Mouse (Mus musculus) stomach, embryonic 15.5 days (tissue): ENCODE measurements around the gene Gm11172. TPM values are rescaled to one million over a fixed set of nuclear protein-coding genes. Genes with fewer than 3 reads are reported as not detected.

Source experiments
- ATAC-seq: fragments of 200-750 bp; cut with Nextera tagmentation; 2 replicates; pipeline ENCODE4 v1.8.0; 2017; ENCODE audit warnings: low read depth, moderate number of reproducible peaks, moderate TSS enrichment; ENCODE audit not compliant: insufficient read depth, low FRiP score
- H3K27ac ChIP-seq: fragments of 300-500 bp; sonication (generic); 2 replicates; pipeline ENCODE4 v1.5.1; 2015; ENCODE audit warnings: mild to moderate bottlenecking, inconsistent platforms
- H3K27me3 ChIP-seq: fragments of 300-500 bp; sonication (generic); replicated peaks from 2 replicates; pipeline ENCODE4 v1.6.1; 2015; ENCODE audit warnings: inconsistent platforms
- H3K36me3 ChIP-seq: fragments of 300-500 bp; sonication (generic); 2 replicates; pipeline ENCODE4 v1.6.1; 2015; ENCODE audit warnings: inconsistent platforms
- H3K4me1 ChIP-seq: fragments of 300-500 bp; sonication (generic); 2 replicates; pipeline ENCODE4 v1.6.1; 2015; ENCODE audit warnings: inconsistent platforms
- H3K4me2 ChIP-seq: fragments of 300-500 bp; sonication (generic); 2 replicates; pipeline ENCODE4 v1.6.1; 2015; ENCODE audit warnings: mild to moderate bottlenecking, inconsistent platforms
- H3K4me3 ChIP-seq: fragments of 300-500 bp; sonication (generic); replicated peaks from 2 replicates; pipeline ENCODE4 v1.5.1; 2015; ENCODE audit warnings: inconsistent platforms
- H3K9ac ChIP-seq: fragments of 300-500 bp; sonication (generic); 2 replicates; pipeline ENCODE4 v1.6.1; 2015; ENCODE audit warnings: inconsistent platforms
- H3K9me3 ChIP-seq: fragments of 300-500 bp; sonication (generic); 2 replicates; pipeline ENCODE4 v1.6.1; 2016; ENCODE audit warnings: inconsistent platforms
- WGBS: fragments of 180-500 bp; shearing (Covaris S2); methylation state at CpG from one replicate; pipeline ENCODE4 v1.1.7; 2015; 5-methylcytosine and 5-hydroxymethylcytosine counted together
- polyA plus RNA-seq: library from polyadenylated mRNA; unstranded; fragments of >200 nt; fragmentation: Nextera tagmentation; extraction: Ambion mirVana; gene quantifications from 2 replicates; pipeline ENCODE4 v1.2.1, GENCODE M21; 2015

Gm11172 gene
- polyA plus RNA-seq: not detected in 2 replicates

DNA sequence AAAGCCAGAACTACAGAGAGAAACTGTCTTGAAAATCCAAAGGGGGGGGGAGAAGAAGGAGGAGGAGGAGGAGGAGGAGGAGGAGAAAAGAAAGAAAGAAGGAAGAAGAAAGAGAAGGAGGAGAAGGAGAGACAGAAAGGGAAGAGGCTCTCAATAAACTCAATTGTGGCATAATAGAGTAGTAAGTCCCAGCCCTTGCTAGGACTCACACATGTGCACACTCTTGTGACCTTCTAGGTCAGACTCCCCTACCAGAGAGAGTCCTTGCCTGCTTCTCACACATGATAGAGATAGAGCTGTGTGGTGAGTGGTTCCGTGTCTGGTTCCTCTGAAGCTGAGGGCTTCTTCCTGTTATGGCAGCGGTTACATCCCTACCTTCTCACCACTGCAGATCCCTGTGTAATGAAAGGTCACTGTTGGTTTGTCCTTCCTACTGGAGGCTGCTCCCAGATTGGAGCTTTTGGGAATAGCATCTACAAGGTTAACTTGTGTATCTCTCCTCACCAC is at the start of gene Gm11172:
Gm11172 (plus strand) TSS at position 51 of the 507 bp plus-strand sequence.
- no peak within 1 kb of the TSS for H3K4me3 ChIP-seq
- no peak within 1 kb of the TSS for H3K27ac ChIP-seq
- H3K9ac ChIP-seq: no peak within 1 kb of the TSS
- ATAC-seq: no peak
- no peaks in the 10 kb centered on the region for H3K36me3 ChIP-seq
- H3K27me3 ChIP-seq: no peaks in the 10 kb centered on the region
- H3K4me2 ChIP-seq: no peak within 1 kb of the TSS
- WGBS: 83% methylated on average over 2 of the region's 2 CpGs
- H3K9me3 ChIP-seq: no peaks in the 10 kb centered on the region
- no peaks in the 10 kb centered on the region for H3K4me1 ChIP-seq

DNA sequence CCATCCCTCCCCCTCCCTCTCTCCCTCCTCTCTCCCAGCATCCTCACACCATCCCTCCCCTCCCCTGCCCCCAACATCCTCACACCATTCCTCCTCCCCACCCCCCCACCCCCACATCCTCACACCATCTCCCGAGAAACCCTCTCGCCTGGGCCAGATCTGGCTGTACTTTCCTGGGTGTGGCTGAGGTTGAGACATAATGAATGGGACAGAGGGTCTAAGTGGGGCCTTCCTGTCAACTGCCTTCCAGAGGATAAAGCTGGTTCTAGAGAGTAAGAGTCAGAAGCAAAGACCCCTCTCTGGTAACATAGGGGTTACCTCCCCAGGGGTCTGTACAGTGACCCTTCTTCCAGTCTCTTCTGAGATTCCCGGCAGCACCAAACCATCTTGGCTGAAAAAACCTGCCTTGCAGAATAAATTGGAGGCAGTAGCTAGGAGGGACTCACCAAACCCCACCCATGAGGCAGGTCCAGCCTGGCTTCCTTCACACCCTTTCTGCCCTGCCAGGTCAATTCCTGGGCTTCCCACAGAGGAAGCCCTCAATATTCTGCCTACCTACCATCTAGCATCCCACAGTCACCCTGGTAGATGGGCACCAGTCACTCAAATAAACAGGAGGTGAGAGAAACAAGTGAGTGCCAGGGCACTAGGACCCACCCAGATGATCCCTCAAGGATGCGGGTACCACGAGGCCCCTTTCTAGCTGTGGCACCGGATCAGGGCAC is 49.0 kb upstream of the Gm11172 start:
- H3K27ac ChIP-seq: no peak overlapping the region
- no peak overlapping the region for H3K4me2 ChIP-seq
- peaks cover 9% of the 10 kb centered on the region for H3K4me1 ChIP-seq
- no peaks in the 10 kb centered on the region for H3K27me3 ChIP-seq
- H3K4me3 ChIP-seq: no peak overlapping the region
- no peak overlapping the region for H3K9ac ChIP-seq
- 51% methylated on average over 6 of the region's 6 CpGs for WGBS
- ATAC-seq: no peak
- no peaks in the 10 kb centered on the region for H3K9me3 ChIP-seq
- H3K36me3 ChIP-seq: no peaks in the 10 kb centered on the region

DNA sequence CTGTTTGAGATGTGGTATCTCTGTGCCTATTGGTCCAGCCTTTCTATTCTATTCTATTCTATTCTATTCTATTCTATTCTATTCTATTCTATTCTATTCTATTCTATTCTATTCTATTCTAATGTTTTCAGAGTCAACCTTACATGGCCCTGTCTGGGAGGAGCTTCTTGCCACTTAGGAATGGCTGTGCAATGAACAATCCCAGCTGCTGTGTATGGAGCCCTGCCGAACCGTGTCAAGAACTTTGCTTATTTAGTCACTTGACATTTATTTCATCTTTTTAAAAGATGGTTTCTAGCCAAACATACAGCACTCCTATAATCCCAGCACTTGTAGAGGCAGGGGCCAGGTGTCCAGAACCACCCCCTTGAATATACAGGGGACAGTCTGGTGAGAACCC is 48.4 kb upstream of the Gm11172 start:
- ATAC-seq: no peak
- no peaks in the 10 kb centered on the region for H3K36me3 ChIP-seq

DNA sequence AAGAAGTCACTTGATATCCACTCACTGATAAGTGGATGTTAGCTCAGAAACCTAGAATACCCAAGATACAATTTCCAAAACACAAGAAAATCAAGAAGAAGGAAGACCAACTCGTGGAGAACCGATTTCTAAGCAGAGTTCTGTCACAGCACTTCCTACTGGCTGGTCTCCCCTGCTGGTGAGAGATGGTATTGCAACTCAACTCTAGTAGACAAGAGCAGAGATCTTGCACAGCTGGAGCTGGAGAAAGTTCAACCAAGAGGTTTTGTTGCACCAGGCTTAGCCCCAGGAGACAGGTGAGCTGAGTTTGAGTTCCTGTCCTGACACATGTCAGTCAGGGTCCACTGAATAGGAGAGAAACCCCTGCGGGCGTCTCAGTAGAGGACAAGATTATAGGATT is 45.6 kb upstream of the Gm11172 start:
- ATAC-seq: no peak
- H3K4me2 ChIP-seq: no peak overlapping the region
- H3K27ac ChIP-seq: no peak overlapping the region
- H3K27me3 ChIP-seq: no peaks in the 10 kb centered on the region
- no peak overlapping the region for H3K9ac ChIP-seq
- no peaks in the 10 kb centered on the region for H3K9me3 ChIP-seq
- 47% methylated on average over 4 of the region's 4 CpGs for WGBS
- H3K36me3 ChIP-seq: no peaks in the 10 kb centered on the region
- H3K4me1 ChIP-seq: peaks cover 16% of the 10 kb centered on the region
- H3K4me3 ChIP-seq: no peak overlapping the region

More for the DNA sequence above, 48.4 kb upstream of the Gm11172 start:
- Histone ChIP-seq H3K4me3 (no peak overlapping the region), H3K4me2 (no peak overlapping the region), H3K9ac (no peak overlapping the region), H3K27me3 (no peaks in the 10 kb centered on the region), H3K9me3 (no peaks in the 10 kb centered on the region), H3K27ac (no peak overlapping the region), H3K4me1 (peaks cover 12% of the 10 kb centered on the region)
- WGBS: 19% methylated on average over 2 of the region's 2 CpGs

DNA sequence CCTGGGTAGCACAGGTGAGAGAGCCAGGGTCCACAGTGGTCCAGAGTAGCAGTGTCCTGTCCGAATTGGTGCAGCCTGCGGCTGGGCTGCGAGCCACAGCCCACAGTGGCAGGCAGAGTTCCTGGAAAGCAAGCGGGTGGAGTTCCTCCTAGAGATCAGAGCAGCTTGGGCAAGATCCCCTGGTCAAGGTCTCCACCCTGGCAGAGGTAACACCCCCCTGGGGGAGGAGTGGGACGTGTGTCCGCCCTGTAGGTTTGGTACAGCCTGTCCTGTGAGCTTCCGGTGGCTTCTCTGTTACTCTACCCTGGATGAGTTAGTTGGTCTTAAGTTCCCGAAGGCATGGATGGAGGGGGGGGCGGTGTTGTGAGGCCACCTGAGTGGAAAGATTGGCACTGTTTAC is 43.9 kb upstream of the Gm11172 start:
- H3K9ac ChIP-seq: no peak overlapping the region
- peaks cover 13% of the 10 kb centered on the region for H3K4me1 ChIP-seq
- WGBS: 40% methylated on average over 9 of the region's 9 CpGs
- ATAC-seq: no peak
- H3K27ac ChIP-seq: no peak overlapping the region
- H3K36me3 ChIP-seq: no peaks in the 10 kb centered on the region
- H3K4me2 ChIP-seq: no peak overlapping the region
- no peaks in the 10 kb centered on the region for H3K27me3 ChIP-seq
- H3K4me3 ChIP-seq: no peak overlapping the region
- no peaks in the 10 kb centered on the region for H3K9me3 ChIP-seq

DNA sequence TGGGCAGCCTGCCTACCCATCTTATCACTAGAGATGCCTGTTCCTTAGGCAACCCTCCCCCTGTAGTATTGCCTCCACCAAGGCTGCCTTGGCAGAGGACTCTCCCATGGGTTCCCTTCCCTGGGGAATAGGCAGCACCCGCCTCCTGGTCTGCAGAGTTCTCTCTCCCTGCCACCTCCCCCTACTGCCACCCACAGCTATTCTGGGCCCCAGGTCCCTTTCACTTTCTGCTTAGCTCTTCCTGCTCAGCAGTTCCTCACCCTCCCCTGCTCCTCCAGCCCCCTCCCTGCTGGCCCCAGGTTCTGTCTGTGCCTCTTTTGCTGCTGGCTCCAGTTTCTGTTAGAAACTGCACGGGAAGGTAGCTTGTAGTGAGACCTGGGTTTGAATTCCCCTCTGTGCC is 43.1 kb upstream of the Gm11172 start:
- H3K4me1 ChIP-seq: peaks cover 10% of the 10 kb centered on the region; the same call in 1 of the 2 replicates
- WGBS: 56% methylated on average over 2 of the region's 2 CpGs
- H3K4me2 ChIP-seq: no peak overlapping the region
- no peaks in the 10 kb centered on the region for H3K9me3 ChIP-seq
- no peaks in the 10 kb centered on the region for H3K27me3 ChIP-seq
- H3K9ac ChIP-seq: no peak overlapping the region
- H3K27ac ChIP-seq: no peak overlapping the region
- no peaks in the 10 kb centered on the region for H3K36me3 ChIP-seq
- ATAC-seq: no peak
- H3K4me3 ChIP-seq: no peak overlapping the region

DNA sequence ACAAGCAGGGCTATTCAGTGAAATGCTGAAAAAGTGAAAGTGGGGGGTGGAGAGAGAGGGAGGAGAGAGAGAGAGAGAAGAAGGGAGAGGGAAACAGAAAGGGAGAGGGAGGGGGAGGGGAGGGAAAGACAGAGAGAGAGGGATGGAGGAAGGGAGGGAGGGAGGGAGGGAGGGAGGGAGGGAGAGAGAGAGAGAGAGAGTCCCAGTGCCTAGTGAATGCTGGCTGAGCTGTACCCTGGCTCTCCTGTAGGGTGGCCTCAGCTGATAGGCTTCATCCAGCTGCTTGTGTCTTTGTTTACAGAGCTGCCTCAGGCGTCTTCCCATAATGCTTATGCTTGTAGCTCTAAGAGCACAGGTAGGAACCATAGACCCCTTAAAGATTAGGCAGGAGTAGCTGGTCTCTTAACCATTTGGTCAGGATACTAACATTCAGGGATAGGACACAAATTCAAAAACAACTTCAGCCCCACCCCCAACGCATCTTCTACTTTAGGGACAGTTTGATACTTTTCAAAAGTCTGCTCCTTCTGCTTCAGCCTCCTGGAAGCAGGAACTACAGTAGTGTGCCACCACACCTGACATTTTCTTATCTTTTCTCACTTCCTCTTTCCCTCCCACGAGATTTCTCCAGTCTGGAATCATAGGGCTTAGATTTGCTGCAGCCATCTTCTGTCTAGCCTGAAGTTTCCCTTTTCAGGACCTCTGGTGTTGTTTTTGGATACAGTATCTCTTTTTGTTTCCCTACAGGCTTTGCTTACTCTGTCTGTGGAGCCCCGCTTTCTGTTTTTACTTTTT is 42.0 kb upstream of the Gm11172 start:
- Histone ChIP-seq H3K27ac (peak overlapping the region; percentile 23; the same call in 1 of the 2 replicates), H3K9ac (no peak overlapping the region), H3K36me3 (no peaks in the 10 kb centered on the region), H3K4me2 (no peak overlapping the region), H3K27me3 (no peaks in the 10 kb centered on the region), H3K4me1 (peaks cover 10% of the 10 kb centered on the region; the same call in 1 of the 2 replicates), H3K9me3 (no peaks in the 10 kb centered on the region), H3K4me3 (no peak overlapping the region)
- peak; percentile 59; the same call in 1 of the 2 replicates for ATAC-seq
- 39% methylated on average over 4 of the region's 4 CpGs for WGBS

DNA sequence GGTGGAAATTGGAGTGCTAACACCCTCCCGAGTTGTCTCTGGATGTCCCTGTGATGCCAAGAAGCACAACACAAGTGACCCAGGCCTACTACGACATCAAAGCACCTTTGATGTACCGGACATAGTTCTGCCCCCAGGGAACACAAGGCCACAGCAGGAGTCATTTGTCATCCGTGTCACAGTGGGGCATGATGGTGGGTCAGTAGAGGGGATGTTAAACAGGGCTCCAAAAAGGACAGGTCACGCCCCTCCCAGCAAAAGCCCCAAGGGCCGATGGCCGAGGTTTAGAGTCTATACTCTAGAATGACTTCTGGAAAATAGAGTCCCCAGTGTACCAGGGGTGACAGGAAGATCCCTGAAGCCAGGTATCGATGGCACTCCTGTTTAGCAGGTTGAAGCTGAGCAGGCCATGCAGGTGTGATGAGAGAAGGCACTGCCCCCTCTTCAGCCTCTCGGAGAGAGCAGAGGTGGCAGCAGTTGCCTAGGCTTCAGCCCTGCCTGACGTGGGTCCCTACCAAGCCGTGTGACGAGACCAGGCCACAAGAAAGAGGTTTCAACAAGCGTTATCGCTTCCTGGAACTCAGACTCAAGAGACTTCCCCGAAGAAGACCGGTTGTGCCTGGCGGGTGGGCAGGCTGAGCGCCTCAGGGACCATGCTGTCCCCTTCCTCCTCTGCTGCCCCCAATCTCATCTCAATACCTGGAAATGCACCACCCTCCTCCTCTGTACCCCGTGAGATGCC is 40.8 kb upstream of the Gm11172 start:
- no peak for ATAC-seq
- no peak overlapping the region for H3K4me2 ChIP-seq
- H3K36me3 ChIP-seq: no peaks in the 10 kb centered on the region
- H3K27ac ChIP-seq: no peak overlapping the region; the same call in 1 of the 2 replicates
- no peak overlapping the region for H3K9ac ChIP-seq
- H3K4me3 ChIP-seq: no peak overlapping the region
- H3K27me3 ChIP-seq: no peaks in the 10 kb centered on the region
- H3K4me1 ChIP-seq: peaks cover 10% of the 10 kb centered on the region; the same call in 1 of the 2 replicates
- 66% methylated on average over 19 of the region's 19 CpGs for WGBS
- H3K9me3 ChIP-seq: no peaks in the 10 kb centered on the region

DNA sequence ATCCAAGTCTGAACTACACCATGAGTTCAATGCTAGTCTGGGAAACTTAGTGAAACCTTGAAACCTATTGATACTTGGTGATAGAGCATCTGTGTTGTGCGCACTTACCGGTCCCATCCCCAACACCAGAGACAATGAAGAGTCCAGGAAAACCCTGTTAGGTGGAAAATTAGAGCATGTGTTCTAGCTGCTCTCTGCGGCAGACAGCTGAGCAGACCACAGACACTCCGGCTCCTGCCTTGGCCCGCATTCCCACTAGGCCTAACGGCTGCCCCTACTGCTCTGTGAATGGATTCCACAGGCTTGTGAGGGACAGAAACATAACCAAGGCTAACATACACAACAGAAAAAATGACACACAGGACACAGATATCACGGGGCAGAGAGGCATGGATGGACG is 39.2 kb upstream of the Gm11172 start:
- H3K4me1 ChIP-seq: peaks cover 10% of the 10 kb centered on the region; the same call in 1 of the 2 replicates
- H3K36me3 ChIP-seq: no peaks in the 10 kb centered on the region
- no peak overlapping the region for H3K9ac ChIP-seq
- no peak for ATAC-seq
- no peak overlapping the region for H3K4me2 ChIP-seq
- no peaks in the 10 kb centered on the region for H3K27me3 ChIP-seq
- no peak overlapping the region for H3K4me3 ChIP-seq
- no peak overlapping the region for H3K27ac ChIP-seq
- H3K9me3 ChIP-seq: no peaks in the 10 kb centered on the region
- 75% methylated on average over 8 of the region's 8 CpGs for WGBS

DNA sequence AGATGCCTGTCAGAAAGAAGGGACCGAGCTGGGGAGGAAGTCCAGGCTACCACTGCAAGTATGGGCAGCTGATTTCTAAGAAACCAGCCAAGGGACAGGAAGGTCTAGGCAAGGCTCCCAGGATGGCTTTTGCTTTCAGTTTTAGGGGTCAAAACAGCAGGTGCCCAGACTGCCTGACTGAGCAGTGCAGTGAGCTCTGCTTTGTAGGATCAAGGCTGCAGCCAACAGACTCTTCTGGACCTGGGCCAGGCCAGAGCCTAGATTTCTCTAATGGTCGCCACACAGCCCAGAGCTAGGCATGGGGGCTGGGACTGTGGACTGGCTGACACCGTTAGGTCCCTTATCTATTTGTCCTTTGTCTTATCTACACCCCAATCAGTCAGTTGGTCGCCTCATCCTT is 38.0 kb upstream of the Gm11172 start:
- 51% methylated on average over 4 of the region's 4 CpGs for WGBS
- Histone ChIP-seq H3K27me3 (no peaks in the 10 kb centered on the region), H3K27ac (no peak overlapping the region), H3K4me1 (peaks cover 3% of the 10 kb centered on the region; the same call in 1 of the 2 replicates), H3K36me3 (no peaks in the 10 kb centered on the region), H3K4me2 (no peak overlapping the region), H3K4me3 (no peak overlapping the region), H3K9me3 (no peaks in the 10 kb centered on the region), H3K9ac (no peak overlapping the region)
- ATAC-seq: no peak

DNA sequence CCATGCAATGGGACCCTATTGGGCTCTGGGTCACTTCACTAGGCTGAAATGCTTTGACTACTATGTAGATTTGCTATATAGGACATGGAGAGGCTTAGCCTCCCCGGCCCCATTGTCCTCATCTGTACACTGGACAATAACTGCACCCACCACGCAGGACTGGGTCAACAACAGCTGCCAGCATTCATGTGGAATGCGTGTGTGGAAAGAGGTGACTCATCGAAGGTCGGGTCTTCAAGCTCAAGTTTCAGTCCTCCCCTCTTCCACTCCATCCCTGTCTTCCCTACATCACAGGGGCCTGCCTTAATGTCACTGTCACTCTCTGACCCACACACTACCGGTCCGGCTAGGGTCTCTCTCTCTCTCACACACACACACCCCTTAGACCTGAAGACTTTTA is 36.4 kb upstream of the Gm11172 start:
- Histone ChIP-seq H3K9ac (no peak overlapping the region), H3K4me2 (no peak overlapping the region), H3K36me3 (no peaks in the 10 kb centered on the region), H3K4me1 (peaks cover 11% of the 10 kb centered on the region; the same call in 1 of the 2 replicates), H3K27me3 (no peaks in the 10 kb centered on the region), H3K27ac (no peak overlapping the region), H3K4me3 (no peak overlapping the region), H3K9me3 (no peaks in the 10 kb centered on the region)
- 31% methylated on average over 7 of the region's 7 CpGs for WGBS
- ATAC-seq: no peak
